Mouse (Mus musculus) E14TG2a.4 (cell line): ENCODE results near the gene Lin54.

Source experiments
- CTCF ChIP-seq: conservative IDR thresholded peaks from 2 replicates; pipeline ENCODE4 v1.5.1; 2014; ENCODE audit warnings: low read length
- POU5F1 ChIP-seq: IDR thresholded peaks from 2 replicates; pipeline ENCODE4 v1.6.1; 2014; ENCODE audit warnings: low read length, borderline replicate concordance

DNA sequence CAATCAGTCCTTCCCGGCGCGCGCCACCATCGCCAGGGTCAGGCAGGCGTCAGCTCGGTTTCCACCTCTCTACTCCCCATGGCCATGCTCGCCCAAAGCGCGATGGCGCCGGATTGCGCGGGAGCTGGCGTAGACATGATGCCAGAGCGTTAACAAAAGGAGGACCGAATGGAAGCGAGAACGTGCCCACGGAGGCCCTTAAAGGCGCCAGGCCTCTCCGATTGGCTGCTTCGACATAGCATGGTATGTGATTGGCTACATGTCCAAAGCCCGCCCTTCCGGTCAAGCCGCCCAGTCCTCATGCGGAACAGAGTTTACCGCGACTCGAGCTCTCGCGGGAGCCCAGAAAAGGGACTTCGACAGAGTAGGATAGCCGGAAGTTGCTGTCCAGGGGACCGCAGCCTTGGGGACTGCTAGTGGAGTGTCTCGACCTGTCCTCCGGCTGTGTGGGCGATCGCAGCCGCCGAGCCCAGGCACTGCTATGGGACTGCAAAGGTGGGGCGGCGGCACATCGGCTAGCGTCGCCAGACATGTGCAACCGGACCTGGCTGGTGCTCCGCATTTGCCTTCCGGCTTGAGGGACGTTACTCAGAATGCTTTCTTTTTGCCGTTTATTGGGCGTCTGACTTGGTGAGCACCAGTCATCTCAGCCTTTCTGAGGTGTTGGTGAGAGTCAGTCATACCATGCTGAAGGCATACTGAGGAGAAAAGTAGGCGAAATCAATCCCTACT is 70.9 kb downstream of the Lin54 start:
- TF ChIP-seq CTCF (no peak), POU5F1 (no peak)
